Mouse (Mus musculus): ENCODE data around the gene Gm11444. TPM values are rescaled to one million over a fixed set of nuclear protein-coding genes. Genes with fewer than 3 reads are reported as not detected.
A peak's percentile ranks its signal among the peaks of the same experiment; 100 is the strongest.

The Gm11444 gene
- total and polyA plus RNA-seq, 3 experiments = not detected

GRCm38 (mm10) chr11:85804048-85804447 is 46.1 kb downstream of the Gm11444 start:
- ATAC-seq (ENCODE audit: extremely low read depth, insufficient number of reproducible peaks, low FRiP score, poor library complexity, severe bottlenecking) (peak; percentile 40), DNase-seq (ENCODE audit: low spot score) (no peak)
- H3K27me3 ChIP-seq (ENCODE audit: insufficient read depth, low read length) = peaks cover 9% of the 10 kb centered on the region; the same call in 1 of the 2 replicates
- 0 out of 2 replicates have a peak, but pooled peaks cover 3% of the 10 kb centered on the region for H3K4me1 ChIP-seq (ENCODE audit: insufficient read depth, low read depth, low read length)
- TF ChIP-seq GATA1 (IDR thresholded peaks at IDR 0.05; ENCODE audit: borderline replicate concordance, low read length) = no peak
- no peak for TF ChIP-seq TAL1 (conservative IDR thresholded peaks at IDR 0.05; ENCODE audit: low read depth, low read length)
- H3K9me3 ChIP-seq (replicated peaks) = no peaks in the 10 kb centered on the region
- H3K4me3 ChIP-seq (ENCODE audit: low read depth, low read length) = no peak overlapping the region
- H3K36me3 ChIP-seq (replicated peaks) = no peaks in the 10 kb centered on the region

DNA sequence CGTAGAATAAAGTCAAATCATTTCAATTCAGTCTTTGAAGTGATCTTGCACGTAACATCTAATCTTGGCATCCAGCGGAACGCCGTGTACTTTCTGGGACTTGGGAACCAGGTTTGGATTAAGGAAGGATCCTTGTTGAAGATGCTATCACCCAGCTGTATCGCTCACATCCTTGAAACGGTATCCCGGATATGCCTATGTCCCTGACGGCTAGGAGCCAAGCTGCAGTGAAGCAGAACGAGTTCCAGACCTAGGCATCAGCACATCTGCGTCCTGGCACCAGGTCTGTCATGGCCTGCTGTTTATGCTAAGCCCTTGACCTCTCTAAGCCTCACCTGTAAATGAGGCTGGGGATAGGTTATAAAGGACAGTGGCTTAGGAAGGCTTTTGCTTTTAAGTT is 49.8 kb downstream of the Gm11444 start:
- no peaks in the 10 kb centered on the region for H3K36me3 ChIP-seq (replicated peaks)
- no peak overlapping the region for H3K4me3 ChIP-seq (ENCODE audit: low read depth, low read length)
- TF ChIP-seq POLR2AphosphoS5 (IDR thresholded peaks at IDR 0.05; ENCODE audit: insufficient replicate concordance, low read depth, low read length) (no peak), GATA2 (IDR thresholded peaks at IDR 0.05; ENCODE audit: borderline replicate concordance, low read depth, low read length) (no peak), GATA1 (IDR thresholded peaks at IDR 0.05; ENCODE audit: borderline replicate concordance, low read length) (no peak), TAL1 (conservative IDR thresholded peaks at IDR 0.05; ENCODE audit: low read depth, low read length) (no peak)
- no peak for ATAC-seq (ENCODE audit: extremely low read depth, insufficient number of reproducible peaks, low FRiP score, poor library complexity, severe bottlenecking)
- peaks cover 9% of the 10 kb centered on the region for H3K27me3 ChIP-seq (ENCODE audit: insufficient read depth, low read length)
- H3K9me3 ChIP-seq (replicated peaks) = no peaks in the 10 kb centered on the region
- H3K4me1 ChIP-seq (ENCODE audit: insufficient read depth, low read depth, low read length) = 0 out of 2 replicates have a peak, but pooled peaks cover 3% of the 10 kb centered on the region
- no peak for DNase-seq (ENCODE audit: low spot score)

DNA sequence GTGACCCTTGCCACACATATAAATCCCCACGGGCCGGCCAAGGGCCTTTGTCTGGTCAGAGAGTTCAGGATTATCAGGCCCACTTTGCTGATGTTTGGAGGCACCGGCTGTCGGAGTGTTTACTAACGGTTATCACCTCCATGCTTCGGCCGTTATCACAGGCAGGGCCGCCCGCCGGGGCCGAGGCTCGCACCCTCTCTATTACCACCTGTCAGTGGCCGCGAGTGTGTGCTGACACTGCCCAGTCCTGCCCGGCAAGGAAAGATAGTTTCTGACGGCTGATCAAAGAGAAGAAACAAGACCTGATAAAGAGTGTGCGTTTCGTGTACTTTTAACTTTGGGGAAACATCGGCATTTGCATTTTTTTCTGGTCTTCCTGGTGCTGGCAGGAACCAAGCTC is 50.3 kb downstream of the Gm11444 start:
- Histone ChIP-seq H3K4me1 (ENCODE audit: insufficient read depth, low read depth, low read length) (0 out of 2 replicates have a peak, but pooled peaks cover 3% of the 10 kb centered on the region), H3K27me3 (ENCODE audit: insufficient read depth, low read length) (peaks cover 9% of the 10 kb centered on the region), H3K9me3 (replicated peaks) (no peaks in the 10 kb centered on the region), H3K36me3 (replicated peaks) (no peaks in the 10 kb centered on the region), H3K4me3 (ENCODE audit: low read depth, low read length) (no peak overlapping the region)
- no peak for DNase-seq (ENCODE audit: low spot score)
- TF ChIP-seq TAL1 (conservative IDR thresholded peaks at IDR 0.05; ENCODE audit: low read depth, low read length) (no peak), CTCF (IDR thresholded peaks at IDR 0.05; ENCODE audit: low read depth, low read length) (no peak), POLR2AphosphoS5 (IDR thresholded peaks at IDR 0.05; ENCODE audit: insufficient replicate concordance, low read depth, low read length) (no peak), GATA2 (IDR thresholded peaks at IDR 0.05; ENCODE audit: borderline replicate concordance, low read depth, low read length) (no peak), GATA1 (IDR thresholded peaks at IDR 0.05; ENCODE audit: borderline replicate concordance, low read length) (no peak)
- no peak for ATAC-seq (ENCODE audit: extremely low read depth, insufficient number of reproducible peaks, low FRiP score, poor library complexity, severe bottlenecking)

- ATAC-seq (ENCODE audit: extremely low read depth, insufficient number of reproducible peaks, low FRiP score, poor library complexity, severe bottlenecking) (no peak), DNase-seq (ENCODE audit: low spot score) (no peak)
- H3K4me1 ChIP-seq (ENCODE audit: insufficient read depth, low read depth, low read length) = 0 out of 2 replicates have a peak, but pooled peaks cover 3% of the 10 kb centered on the region
- H3K27me3 ChIP-seq (ENCODE audit: insufficient read depth, low read length) = peaks cover 9% of the 10 kb centered on the region
- no peaks in the 10 kb centered on the region for H3K9me3 ChIP-seq (replicated peaks)
- TF ChIP-seq GATA2 (IDR thresholded peaks at IDR 0.05; ENCODE audit: borderline replicate concordance, low read depth, low read length) (no peak), GATA1 (IDR thresholded peaks at IDR 0.05; ENCODE audit: borderline replicate concordance, low read length) (no peak), CTCF (IDR thresholded peaks at IDR 0.05; ENCODE audit: low read depth, low read length) (no peak), POLR2AphosphoS5 (IDR thresholded peaks at IDR 0.05; ENCODE audit: insufficient replicate concordance, low read depth, low read length) (no peak), TAL1 (conservative IDR thresholded peaks at IDR 0.05; ENCODE audit: low read depth, low read length) (no peak)
- no peaks in the 10 kb centered on the region for H3K36me3 ChIP-seq (replicated peaks)
- no peak overlapping the region for H3K4me3 ChIP-seq (ENCODE audit: low read depth, low read length)
Observed at GRCm38 (mm10) chr11:85799456-85799855, 50.7 kb downstream of the Gm11444 start.

Other genes starting within 250 kb of the Gm11444 start
- gene Tbx2, start 17.8 kb downstream of the Gm11444 start, total RNA-seq (2014; fragmentation: Nextera tagmentation) = 0.44 and 0.53 TPM in 2 replicates
- 0.17 TPM in 1 of 2 replicates, not detected in the other for gene Tbx2, start 17.8 kb downstream of the Gm11444 start, total RNA-seq (2017)
- 0.11 and 0.24 TPM in 2 replicates for gene Tbx2, start 17.8 kb downstream of the Gm11444 start, polyA plus RNA-seq (2012)
- gene Tbx4, start 36.1 kb upstream of the Gm11444 start, total RNA-seq (2014; fragmentation: Nextera tagmentation) = not detected in 2 replicates
- gene Tbx4, start 36.1 kb upstream of the Gm11444 start, total RNA-seq (2017) = 0.06 TPM in 1 of 2 replicates, not detected in the other
- gene Tbx4, start 36.1 kb upstream of the Gm11444 start, polyA plus RNA-seq (2012) = not detected in 2 replicates